Mouse (Mus musculus) C2C12 (cell line): ENCODE data around the gene Trappc3. TPM values are rescaled to one million over a fixed set of nuclear protein-coding genes. Genes with fewer than 3 reads are reported as not detected.

ENCODE experiments used
- H3K27me3 ChIP-seq: one replicate; pipeline ENCODE4 v1.6.1; 2011; ENCODE audit not compliant: control insufficient read depth, insufficient read depth, insufficient read length
- H3K36me3 ChIP-seq: one replicate; pipeline ENCODE4 v1.6.1; 2011; ENCODE audit not compliant: control insufficient read depth, insufficient read depth
- H3K4me3 ChIP-seq: one replicate; pipeline ENCODE4 v1.5.1; 2011; ENCODE audit warnings: mild to moderate bottlenecking, control low read depth; ENCODE audit not compliant: poor library complexity, insufficient read depth, severe bottlenecking
- H3K79me2 ChIP-seq: one replicate; pipeline ENCODE4 v1.6.1; 2011; ENCODE audit not compliant: control insufficient read depth, insufficient read depth
- H3K79me3 ChIP-seq: one replicate; pipeline ENCODE4 v1.6.1; 2011; ENCODE audit warnings: low read depth, control low read depth
- H3ac ChIP-seq: one replicate; pipeline ENCODE3; 2011; ENCODE audit warnings: low read depth; ENCODE audit not compliant: control insufficient read depth, insufficient read length
- CEBPB ChIP-seq: IDR thresholded peaks from one replicate; pipeline ENCODE4 v1.6.1; 2011; ENCODE audit warnings: low read depth, mild to moderate bottlenecking, control low read depth, moderate library complexity
- CTCF ChIP-seq: IDR thresholded peaks from one replicate; pipeline ENCODE4 v1.5.1; 2011; ENCODE audit not compliant: control insufficient read depth, insufficient read depth, insufficient read length
- FOSL1 ChIP-seq: IDR thresholded peaks from one replicate; pipeline ENCODE4 v1.8.0; 2011; ENCODE audit warnings: mild to moderate bottlenecking, low read length; ENCODE audit not compliant: poor library complexity, insufficient read depth, severe bottlenecking
- MAX ChIP-seq: IDR thresholded peaks from one replicate; pipeline ENCODE4 v1.6.1; 2011; ENCODE audit warnings: mild to moderate bottlenecking, control low read depth
- MYOD1 ChIP-seq: IDR thresholded peaks from one replicate; pipeline ENCODE4 v1.6.1; 2011; ENCODE audit warnings: low read depth; ENCODE audit not compliant: control insufficient read depth, insufficient read length
- MYOG ChIP-seq: IDR thresholded peaks from one replicate; pipeline ENCODE4 v1.6.1; 2011; ENCODE audit not compliant: control insufficient read depth, insufficient read length; ENCODE audit errors: extremely low read depth
- USF1 ChIP-seq: IDR thresholded peaks from one replicate; pipeline ENCODE4 v1.6.1; 2011; ENCODE audit warnings: low read depth, mild to moderate bottlenecking, control low read depth, moderate library complexity
- polyA plus RNA-seq: library from polyadenylated mRNA; unstranded; fragments of >200 nt; fragmentation: generic; extraction: Trizol; gene quantifications from one replicate; pipeline ENCODE4 v1.2.1, GENCODE M21; 2012; ENCODE audit warnings: missing spikeins

Gene Trappc3
- polyA plus RNA-seq, 1 experiment: 110 TPM

GRCm38 (mm10) chr4:126259063-126259462 lies 3.1 kb upstream of the Trappc3 start:
- TF ChIP-seq FOSL1 (no peak), MYOG (no peak), USF1 (no peak), CEBPB (no peak)
- Histone ChIP-seq H3K79me3 (peaks cover 34% of the 10 kb centered on the region), H3K4me3 (no peak overlapping the region), H3K36me3 (no peaks in the 10 kb centered on the region), H3K27me3 (no peaks in the 10 kb centered on the region), H3K79me2 (peaks cover 52% of the 10 kb centered on the region), H3ac (peak overlapping the region; percentile 56)

GRCm38 (mm10) chr4:126259523-126260160 lies 2.5 kb upstream of the Trappc3 start:
- Histone ChIP-seq H3K79me3 (peaks cover 29% of the 10 kb centered on the region), H3K27me3 (no peaks in the 10 kb centered on the region), H3K79me2 (peaks cover 52% of the 10 kb centered on the region), H3ac (peak overlapping the region; percentile 69), H3K4me3 (peak overlapping the region; percentile 19), H3K36me3 (no peaks in the 10 kb centered on the region)
- TF ChIP-seq CEBPB (no peak), MYOD1 (peak; percentile 8)

- TF ChIP-seq MAX (peak; percentile 14), MYOD1 (peak; percentile 95), MYOG (no peak)
- peaks cover 3% of the 10 kb centered on the region for H3K36me3 ChIP-seq
- H3K4me3 ChIP-seq: peak overlapping the region; percentile 11
- H3K27me3 ChIP-seq: no peaks in the 10 kb centered on the region
- peaks cover 52% of the 10 kb centered on the region for H3K79me2 ChIP-seq
- peaks cover 28% of the 10 kb centered on the region for H3K79me3 ChIP-seq
- peak overlapping the region; percentile 42 for H3ac ChIP-seq
These were observed 1.5 kb upstream of the Trappc3 start for GRCm38 (mm10) chr4:126260520-126261201.

GRCm38 (mm10) chr4:126261266-126261665 lies 859 bp upstream of the Trappc3 start:
- peaks cover 3% of the 10 kb centered on the region for H3K36me3 ChIP-seq
- TF ChIP-seq MAX (peak; percentile 28), USF1 (no peak)
- peaks cover 53% of the 10 kb centered on the region for H3K79me2 ChIP-seq
- H3K27me3 ChIP-seq: no peaks in the 10 kb centered on the region
- H3K4me3 ChIP-seq: peak overlapping the region; percentile 11
- peak overlapping the region; percentile 42 for H3ac ChIP-seq
- H3K79me3 ChIP-seq: peaks cover 25% of the 10 kb centered on the region

GRCm38 (mm10) chr4:126261675-126262074 lies 450 bp upstream of the Trappc3 start:
- peak overlapping the region; percentile 78 for H3K4me3 ChIP-seq
- TF ChIP-seq CTCF (no peak), MYOD1 (no peak)
- H3K79me3 ChIP-seq: peaks cover 25% of the 10 kb centered on the region

GRCm38 (mm10) chr4:126269292-126269691 lies 7.2 kb downstream of the Trappc3 start:
- Histone ChIP-seq H3K79me3 (peaks cover 20% of the 10 kb centered on the region), H3K36me3 (peaks cover 26% of the 10 kb centered on the region), H3K27me3 (no peaks in the 10 kb centered on the region), H3ac (no peak overlapping the region), H3K4me3 (no peak overlapping the region), H3K79me2 (peaks cover 52% of the 10 kb centered on the region)
- TF ChIP-seq MYOD1: peak; percentile 60
- TF ChIP-seq CEBPB: no peak

More at GRCm38 (mm10) chr4:126261675-126262074, 450 bp upstream of the Trappc3 start:
- H3K27me3 ChIP-seq: no peaks in the 10 kb centered on the region
- peak overlapping the region; percentile 18 for H3ac ChIP-seq
- peaks cover 54% of the 10 kb centered on the region for H3K79me2 ChIP-seq
- H3K36me3 ChIP-seq: peaks cover 3% of the 10 kb centered on the region

- Histone ChIP-seq H3K79me2 (peaks cover 15% of the 10 kb centered on the region), H3K36me3 (peaks cover 36% of the 10 kb centered on the region), H3K27me3 (no peaks in the 10 kb centered on the region), H3ac (no peak overlapping the region), H3K4me3 (no peak overlapping the region), H3K79me3 (peaks cover 7% of the 10 kb centered on the region)
- TF ChIP-seq MYOD1 (no peak), FOSL1 (no peak), MAX (no peak), CEBPB (no peak)
These were observed 11.6 kb downstream of the Trappc3 start for GRCm38 (mm10) chr4:126273753-126274152.
